Comparison of ENCODE assay signal across 8 mouse cellular contexts in the genomic region with DNA sequence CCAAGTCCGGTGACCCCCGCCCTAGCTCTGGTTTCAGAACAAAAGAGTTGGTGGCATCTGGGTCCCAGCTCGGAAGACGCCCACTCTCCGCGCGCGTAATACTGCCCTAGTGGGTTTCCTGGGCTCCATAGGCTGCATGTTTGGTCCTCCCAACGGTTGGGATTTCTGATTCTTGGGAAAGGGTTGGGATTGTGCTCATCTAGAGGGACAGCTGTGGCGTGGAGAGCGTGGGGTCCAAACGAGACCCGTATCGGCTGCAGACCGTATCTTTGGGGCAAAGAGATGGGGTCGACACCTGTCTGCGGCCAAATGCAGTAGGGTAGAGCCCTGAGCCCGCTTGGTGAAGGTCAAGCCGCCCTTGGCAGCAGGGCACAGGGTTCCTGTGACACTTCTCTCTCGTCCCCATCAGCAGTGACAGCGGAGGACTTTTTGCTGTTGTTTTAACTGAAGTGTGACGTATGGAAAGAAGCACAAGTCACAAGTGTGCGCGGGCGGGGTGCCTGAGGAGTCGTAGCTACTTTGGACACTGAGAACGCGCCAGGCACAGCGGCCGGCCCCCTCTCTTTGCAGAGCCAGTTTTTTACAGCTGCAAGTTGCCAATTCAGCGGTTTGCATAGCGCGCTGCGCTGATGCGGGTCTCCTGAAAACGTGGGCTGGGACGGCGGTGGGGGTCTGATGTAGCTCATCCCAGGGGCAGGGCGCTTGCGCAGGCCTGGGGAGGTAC. TPM values are rescaled to one million over a fixed set of nuclear protein-coding genes. Genes with fewer than 3 reads are reported as not detected.
DNase-seq lines count a peak whose midpoint lies in the region; ATAC-seq and TF ChIP-seq lines count a peak whose summit lies in the region.

No protein-coding gene starts in this region.

- H3K27me3 ChIP-seq in forebrain, postnatal 0 days (ENCODE audit: insufficient read depth, low read length): peaks cover 15% of the 10 kb centered on the region; the same call in 1 of the 2 replicates
- peaks cover 3% of the 10 kb centered on the region; the same call in 1 of the 2 replicates for H3K27me3 ChIP-seq in lung, embryonic 14.5 days (ENCODE audit: insufficient read depth, low read length)
- peaks cover 33% of the 10 kb centered on the region for H3K27me3 ChIP-seq in neural tube, embryonic 15.5 days (replicated peaks)

- peak; percentile 50 for ATAC-seq in forebrain, postnatal 0 days
- peak; percentile 21; the same call in 1 of the 2 replicates for ATAC-seq in lung, embryonic 14.5 days (ENCODE audit: insufficient read depth)
- ATAC-seq in neural tube, embryonic 15.5 days (ENCODE audit: low FRiP score): peak; percentile 68

- TF ChIP-seq POLR2A in brain, embryonic 14.5 days (IDR thresholded peaks at IDR 0.05; ENCODE audit: borderline replicate concordance, extremely low read depth, insufficient read depth, insufficient read length, poor library complexity, severe bottlenecking): no peak

- no peaks in the 10 kb centered on the region for H3K36me3 ChIP-seq in forebrain, postnatal 0 days (ENCODE audit: insufficient read depth)
- no peaks in the 10 kb centered on the region for H3K36me3 ChIP-seq in lung, embryonic 14.5 days (ENCODE audit: insufficient read depth)
- no peaks in the 10 kb centered on the region for H3K36me3 ChIP-seq in neural tube, embryonic 15.5 days

- H3K9ac ChIP-seq in forebrain, postnatal 0 days: peak overlapping the region; percentile 57
- peak overlapping the region; percentile 66 for H3K9ac ChIP-seq in lung, embryonic 14.5 days
- H3K9ac ChIP-seq in neural tube, embryonic 15.5 days (replicated peaks): peak overlapping the region; percentile 55

- intact Hi-C loops in heart, postnatal 36 days (cut with DNase I): loop anchor here (1.0 to 10.0 kb wide), 5 partner anchors 30 to 468 kb away; a partner anchor contains a TSS

- H3K4me2 ChIP-seq in forebrain, postnatal 0 days (ENCODE audit: low read depth): peak overlapping the region; percentile 100
- peak overlapping the region; percentile 88 for H3K4me2 ChIP-seq in lung, embryonic 14.5 days
- peak overlapping the region; percentile 95 for H3K4me2 ChIP-seq in neural tube, embryonic 15.5 days

- 1% methylated on average over 40 of the region's 40 CpGs for WGBS in forebrain, postnatal 0 days
- under 1% methylated on average over 40 of the region's 40 CpGs for WGBS in lung, embryonic 14.5 days
- WGBS in neural tube, embryonic 15.5 days: under 1% methylated on average over 40 of the region's 40 CpGs

- TF ChIP-seq CTCF in brain, embryonic 14.5 days (IDR thresholded peaks at IDR 0.05; ENCODE audit: borderline replicate concordance, extremely low read depth, insufficient read depth, insufficient read length): no peak
- TF ChIP-seq CTCF in forebrain, postnatal 0 days (IDR thresholded peaks at IDR 0.05; ENCODE audit: low read depth): no peak
- TF ChIP-seq CTCF in lung, embryonic 14.5 days (IDR thresholded peaks at IDR 0.05; ENCODE audit: low read depth): no peak

- no peak overlapping the region for H3K27ac ChIP-seq in forebrain, postnatal 0 days (ENCODE audit: low read depth, low read length)
- H3K27ac ChIP-seq in lung, embryonic 14.5 days (ENCODE audit: low read depth): peak overlapping the region; percentile 76
- H3K27ac ChIP-seq in neural tube, embryonic 15.5 days (replicated peaks): peak overlapping the region; percentile 60

- peak; percentile 40 to 55 for DNase-seq in CD8-positive naive resting alpha-beta T cell, adult 2 months (ENCODE audit: low read depth in 2 of 2, low spot score in 2 of 2)
- peak; percentile 46 for DNase-seq in brain, embryonic 14.5 days (ENCODE audit: low read depth)
- DNase-seq in forebrain, postnatal 0 days: peak; percentile 40
- DNase-seq in heart, postnatal 36 days: peak; percentile 70 to 73
- DNase-seq in layer of hippocampus, adult 8-10 months (ENCODE audit: low spot score in 2 of 2): peak; percentile 34 to 42
- peak; percentile 81 for DNase-seq in lung, embryonic 14.5 days
- peak; percentile 63 for DNase-seq in thymus, postnatal 4 days

- peak overlapping the region; percentile 65 for H3K4me3 ChIP-seq in forebrain, postnatal 0 days (ENCODE audit: low read depth, low read length)
- peak overlapping the region; percentile 73 for H3K4me3 ChIP-seq in lung, embryonic 14.5 days (ENCODE audit: low read depth, low read length)
- peak overlapping the region; percentile 69 for H3K4me3 ChIP-seq in neural tube, embryonic 15.5 days (replicated peaks)

- no peaks in the 10 kb centered on the region for H3K4me1 ChIP-seq in forebrain, postnatal 0 days (ENCODE audit: insufficient read depth)
- H3K4me1 ChIP-seq in lung, embryonic 14.5 days (ENCODE audit: insufficient read depth): peaks cover 13% of the 10 kb centered on the region
- H3K4me1 ChIP-seq in neural tube, embryonic 15.5 days: peaks cover 29% of the 10 kb centered on the region

- no peaks in the 10 kb centered on the region for H3K9me3 ChIP-seq in forebrain, postnatal 0 days (ENCODE audit: low read length)
- H3K9me3 ChIP-seq in lung, embryonic 14.5 days (ENCODE audit: low read depth, low read length): no peaks in the 10 kb centered on the region
- no peaks in the 10 kb centered on the region for H3K9me3 ChIP-seq in neural tube, embryonic 15.5 days (replicated peaks)

RNA-seq across cellular contexts. Expression of a gene that starts 1.7 kb away (rescaled TPM):
- 7.5 and 11.9 TPM in 2 replicates for polyA plus RNA-seq in brain, embryonic 14.5 days (2012; rRNA removed)
- 9.6 and 13.3 TPM in 2 replicates for total RNA-seq in forebrain, postnatal 0 days (2014; rRNA removed)
- 8.2 and 9.3 TPM in 2 replicates for polyA plus RNA-seq in forebrain, postnatal 0 days (2015; fragmentation: Nextera tagmentation; extraction: Ambion mirVana)
- total RNA-seq in heart, postnatal 36 days (2021): 10 to 100 TPM; 17.6 to 21.5 TPM
- total RNA-seq in layer of hippocampus, adult 8-10 months (2022): 10 to 100 TPM in 3 of 4 experiments, 1 to 10 TPM in 1; 9.0 to 14.8 (median 12.3) TPM
- 18.6 and 20.2 TPM in 2 replicates for polyA plus RNA-seq in lung, embryonic 14.5 days (2014; fragmentation: Nextera tagmentation; extraction: Ambion mirVana)
- 23.4 and 24.9 TPM in 2 replicates for polyA plus RNA-seq in neural tube, embryonic 15.5 days (2015; fragmentation: Nextera tagmentation; extraction: Ambion mirVana)

RNA-seq across cellular contexts. Expression of a gene that starts 30.1 kb away (rescaled TPM):
- polyA plus RNA-seq in brain, embryonic 14.5 days (2012; rRNA removed): 8.5 and 9.2 TPM in 2 replicates
- total RNA-seq in forebrain, postnatal 0 days (2014; rRNA removed): 9.3 and 11.0 TPM in 2 replicates
- 5.1 and 6.1 TPM in 2 replicates for polyA plus RNA-seq in forebrain, postnatal 0 days (2015; fragmentation: Nextera tagmentation; extraction: Ambion mirVana)
- 1 to 10 TPM; 3.5 to 4.3 TPM for total RNA-seq in heart, postnatal 36 days (2021)
- total RNA-seq in layer of hippocampus, adult 8-10 months (2022): 1 to 10 TPM; 6.8 to 8.4 (median 7.9) TPM
- polyA plus RNA-seq in lung, embryonic 14.5 days (2014; fragmentation: Nextera tagmentation; extraction: Ambion mirVana): 7.3 and 8.0 TPM in 2 replicates
- 6.5 and 7.7 TPM in 2 replicates for polyA plus RNA-seq in neural tube, embryonic 15.5 days (2015; fragmentation: Nextera tagmentation; extraction: Ambion mirVana)
